Mouse (Mus musculus) ES-E14 (cell line): ENCODE data around the gene Cfap77.

Source experiments
- CHD2 ChIP-seq: IDR thresholded peaks from 2 replicates; pipeline ENCODE4 v1.6.1; 2014; ENCODE audit warnings: mild to moderate bottlenecking, low read depth, low read length, inconsistent platforms
- HCFC1 ChIP-seq: IDR thresholded peaks from 2 replicates; pipeline ENCODE4 v1.6.1; 2012; ENCODE audit warnings: low read length, inconsistent platforms, borderline replicate concordance; ENCODE audit not compliant: insufficient read depth
- MAFK ChIP-seq: IDR thresholded peaks from 2 replicates; pipeline ENCODE4 v1.6.1; 2014; ENCODE audit warnings: mild to moderate bottlenecking, low read depth, low read length, inconsistent platforms; ENCODE audit not compliant: insufficient read depth
- ZC3H11A ChIP-seq: IDR thresholded peaks from 2 replicates; pipeline ENCODE4 v1.6.1; 2012; ENCODE audit warnings: low read depth, mild to moderate bottlenecking, inconsistent platforms, low read length, borderline replicate concordance
- ZNF384 ChIP-seq: IDR thresholded peaks from 2 replicates; pipeline ENCODE4 v1.6.1; 2012; ENCODE audit warnings: low read depth, low read length, inconsistent platforms

- TF ChIP-seq CHD2, result no peak
- no peak for TF ChIP-seq ZC3H11A
- no peak for TF ChIP-seq HCFC1
- TF ChIP-seq ZNF384, result no peak
- no peak for TF ChIP-seq MAFK
These were observed 43.9 kb upstream of the Cfap77 start for GRCm38 (mm10) chr2:29098786-29099185.
